Comparison of ENCODE assay signal across 10 mouse cellular contexts in genomic region chr19:47821494-47821872, GRCm38 (mm10). TPM values are rescaled to one million over a fixed set of nuclear protein-coding genes. Genes with fewer than 3 reads are reported as not detected.
A peak's percentile ranks its signal among the peaks of the same experiment; 100 is the strongest.
DNase-seq lines count a peak whose midpoint lies in the region; ATAC-seq lines count a peak whose summit lies in the region.
"Had no signal": no experiment of that assay in that cellular context is flagged by ENCODE, and none has a peak within 500 bp of the region (broad histone marks: within the 10 kb centered on the region; RNA-seq: fewer than 3 reads in every experiment).

No protein-coding gene starts in this region.

- no peak overlapping the region for H3K9ac ChIP-seq in neural tube, embryonic 13.5 days
- H3K9ac ChIP-seq: embryonic facial prominence, embryonic 12.5 days had no signal

- intact Hi-C loops in gastrocnemius, postnatal 36 days (cut with DNase I) = loop anchor here (1.0 to 2.0 kb wide), 2 partner anchors 162 to 315 kb away; no protein-coding TSS in a partner anchor

- no peaks in the 10 kb centered on the region for H3K36me3 ChIP-seq in neural tube, embryonic 13.5 days
- H3K36me3 ChIP-seq: embryonic facial prominence, embryonic 12.5 days had no signal

- peak; percentile 4 for DNase-seq in gastrocnemius, postnatal 25 days
- no peak for DNase-seq in gastrocnemius, postnatal 36 days
- peak; percentile 15 for DNase-seq in lung, postnatal 36 days
- DNase-seq in lung, postnatal 14 days = no peak
- no peak for DNase-seq in left cerebral cortex, adult 9 months (ENCODE audit: low spot score in 2 of 2)

- H3K27ac ChIP-seq in neural tube, embryonic 13.5 days (replicated peaks) = no peak overlapping the region
- H3K27ac ChIP-seq: embryonic facial prominence, embryonic 12.5 days; macrophage had no signal

- no peaks in the 10 kb centered on the region for H3K9me3 ChIP-seq in neural tube, embryonic 13.5 days
- H3K9me3 ChIP-seq: embryonic facial prominence, embryonic 12.5 days had no signal

- H3K4me1 ChIP-seq in neural tube, embryonic 13.5 days (replicated peaks) = peaks cover 5% of the 10 kb centered on the region; the same call in 1 of the 2 replicates

- WGBS in neural tube, embryonic 13.5 days = 64% methylated on average over 7 of the region's 7 CpGs

- peak; percentile 73 for ATAC-seq in granulocyte monocyte progenitor cell, adult 5-6 weeks (replicated peaks; ENCODE audit: poor library complexity, severe bottlenecking)
- 0 out of 2 replicates have a peak, but pooled peaks have one; percentile 15 for ATAC-seq in neural tube, embryonic 13.5 days (ENCODE audit: low read depth)
- no peak for ATAC-seq in inflammation-experienced regulatory T-cells, adult 6 months

- H3K4me2 ChIP-seq in neural tube, embryonic 13.5 days = no peak overlapping the region
- H3K4me2 ChIP-seq: embryonic facial prominence, embryonic 12.5 days had no signal

- peaks cover 12% of the 10 kb centered on the region; the same call in 1 of the 2 replicates for H3K27me3 ChIP-seq in neural tube, embryonic 13.5 days

- no peak overlapping the region for H3K4me3 ChIP-seq in neural tube, embryonic 13.5 days
- H3K4me3 ChIP-seq: embryonic facial prominence, embryonic 12.5 days had no signal

RNA-seq across cellular contexts. Expression of gene Gsto1, which starts 33.3 kb away (rescaled TPM):
- total RNA-seq in gastrocnemius, postnatal 25 days (2021) = 10 to 100 TPM; 45.3 to 52.3 TPM
- total RNA-seq in gastrocnemius, postnatal 36 days (2021) = 10 to 100 TPM; 40.8 to 59.1 TPM
- 317 and 338 TPM in 2 replicates for total RNA-seq in granulocyte monocyte progenitor cell, adult 5-6 weeks (2014; fragmentation: Nextera tagmentation)
- total RNA-seq in granulocyte monocyte progenitor cell, adult 5-6 weeks (2017) = 215 and 219 TPM in 2 replicates
- 137 and 142 TPM in 2 replicates for polyA plus RNA-seq in neural tube, embryonic 13.5 days (2015; fragmentation: Nextera tagmentation; extraction: Ambion mirVana)
- 10 to 100 TPM; 17.8 to 26.4 (median 19.5) TPM for polyA plus RNA-seq in inflammation-experienced regulatory T-cells, adult 6 months (2017; shearing (Covaris generic))

RNA-seq across cellular contexts. Expression of gene Gsto2, which starts 43.9 kb away (rescaled TPM):
- total RNA-seq in gastrocnemius, postnatal 25 days (2021) = under 1 TPM; 0.23 to 0.38 TPM
- total RNA-seq in gastrocnemius, postnatal 36 days (2021) = under 1 TPM; 0.22 to 0.66 TPM
- not detected in 2 replicates for total RNA-seq in granulocyte monocyte progenitor cell, adult 5-6 weeks (2014; fragmentation: Nextera tagmentation)
- total RNA-seq in granulocyte monocyte progenitor cell, adult 5-6 weeks (2017) = not detected in 2 replicates
- polyA plus RNA-seq in neural tube, embryonic 13.5 days (2015; fragmentation: Nextera tagmentation; extraction: Ambion mirVana) = 1.0 and 1.3 TPM in 2 replicates
- polyA plus RNA-seq in inflammation-experienced regulatory T-cells, adult 6 months (2017; shearing (Covaris generic)) = 1 to 10 TPM in 2 of 3 experiments, under 1 TPM in 1; 0.34 to 1.2 (median 1.1) TPM

Comparison
In these comparisons a context has a peak if more than half of its experiments do, and no peak if none do; other contexts are left out.
1. DNase-seq: peak in gastrocnemius, postnatal 25 days (single experiment) and lung, postnatal 36 days (single experiment); none in gastrocnemius, postnatal 36 days (0 of 2), lung, postnatal 14 days (single experiment) and left cerebral cortex, adult 9 months (0 of 2).